Mouse (Mus musculus): Measurements from ENCODE around the gene Ino80.

Ino80 gene

DNA sequence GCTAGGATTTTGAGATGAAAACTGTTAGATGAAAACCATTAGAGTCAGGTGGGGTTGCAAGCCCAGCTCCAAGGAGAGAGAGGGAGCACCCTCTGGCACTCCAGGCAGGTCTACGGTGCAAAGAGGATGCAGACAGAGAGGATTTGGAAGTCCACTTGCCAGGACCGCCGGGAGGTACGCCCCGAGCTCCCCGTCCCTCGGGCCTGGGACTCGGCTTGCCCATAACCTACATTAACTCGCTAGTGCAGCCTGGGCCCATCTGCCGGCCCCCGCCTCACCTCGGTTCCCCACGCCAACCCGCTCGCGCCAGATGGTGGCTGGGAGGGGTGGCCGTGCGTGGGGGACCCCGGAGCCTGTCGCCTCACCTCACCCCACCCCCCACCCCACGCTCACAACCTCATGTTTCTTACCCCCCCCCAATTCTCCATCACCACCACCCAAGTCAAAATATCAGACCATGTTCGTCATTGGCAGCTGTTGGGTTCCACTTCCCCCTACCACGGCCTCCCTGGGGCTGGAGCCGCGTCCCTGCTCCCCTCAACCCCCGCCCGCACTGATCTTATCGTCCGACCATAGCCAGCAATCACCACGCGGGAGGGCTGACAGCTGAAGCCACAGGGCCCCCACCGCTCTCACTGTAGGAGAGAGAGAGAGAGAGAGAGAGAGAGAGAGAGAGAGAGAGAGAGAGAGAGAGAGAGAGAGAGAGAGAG lies 153.5 kb downstream of the Ino80 start:
- DNase-seq (ENCODE audit: low spot score) = no peak
